Comparison of ENCODE assay signal across 10 mouse cellular contexts in the genomic region with DNA sequence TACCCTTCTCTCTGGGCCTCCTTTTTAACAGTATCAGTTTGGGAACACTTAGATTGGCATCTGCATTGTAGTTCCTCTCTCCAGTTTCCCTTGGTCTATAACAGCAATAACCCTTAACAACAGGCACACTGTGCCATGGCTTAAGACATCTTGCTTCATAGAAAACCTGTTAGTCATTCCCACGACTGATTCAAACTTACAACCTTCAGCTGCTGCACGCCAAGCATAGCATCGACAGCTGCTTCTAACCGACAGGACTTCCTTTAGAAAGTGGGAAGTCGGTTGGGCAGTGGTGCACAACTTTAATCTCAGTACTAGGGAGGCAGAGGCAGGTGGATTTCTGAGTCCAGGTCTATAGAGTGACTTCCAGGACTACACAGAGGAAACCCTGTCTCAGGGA. TPM values are rescaled to one million over a fixed set of nuclear protein-coding genes. Genes with fewer than 3 reads are reported as not detected.
DNase-seq lines count a peak whose midpoint lies in the region; ATAC-seq and TF ChIP-seq lines count a peak whose summit lies in the region.
"Had no signal": no experiment of that assay in that cellular context is flagged by ENCODE, and none has a peak within 500 bp of the region (broad histone marks: within the 10 kb centered on the region; RNA-seq: fewer than 3 reads in every experiment).

No protein-coding gene starts in this region.

- no peak for TF ChIP-seq CTCF in CH12.LX (conservative IDR thresholded peaks at IDR 0.05 in 1 of 2, IDR thresholded peaks at IDR 0.05 in 1 of 2; ENCODE audit: low read depth in 2 of 2, low read length in 2 of 2)

- no peak for TF ChIP-seq EP300 in CH12.LX (IDR thresholded peaks at IDR 0.05; ENCODE audit: low read length)

- in situ Hi-C loops in CH12.LX (cut with MboI; ENCODE audit: low pct_ligation_motif_present, low pct_unique_long_range_greater_than_20kb, low sequenced_read_pairs) = no loop called here

- H3K27ac ChIP-seq in kidney, embryonic 16.5 days (ENCODE audit: low read length) = no peak overlapping the region
- H3K27ac ChIP-seq in CH12.LX (ENCODE audit: insufficient read depth, low read depth) = no peak overlapping the region
- H3K27ac ChIP-seq in liver, embryonic 12.5 days = no peak overlapping the region
- H3K27ac ChIP-seq: kidney, embryonic 15.5 days; neural tube, embryonic 13.5 days had no signal

- peak overlapping the region; percentile 68 for H3K9ac ChIP-seq in kidney, embryonic 16.5 days (replicated peaks; ENCODE audit: low read length)
- H3K9ac ChIP-seq in CH12.LX (ENCODE audit: insufficient read depth, low read depth) = peak overlapping the region; percentile 49; the same call in 1 of the 2 replicates
- peak overlapping the region; percentile 60 for H3K9ac ChIP-seq in liver, embryonic 12.5 days
- H3K9ac ChIP-seq: kidney, embryonic 15.5 days had no signal

- no peak for DNase-seq in kidney, postnatal 14 days
- DNase-seq in 416B (ENCODE audit: low read depth) = peak; percentile 80
- DNase-seq in CH12.LX (ENCODE audit: extremely low read depth) = no peak
- no peak for DNase-seq in cerebellum, postnatal 4 days (ENCODE audit: low spot score in 2 of 2)
- no peak for DNase-seq in right cerebral cortex, postnatal 4 days

- H3K4me3 ChIP-seq in kidney, embryonic 16.5 days (ENCODE audit: low read length) = no peak overlapping the region
- no peak overlapping the region for H3K4me3 ChIP-seq in CH12.LX (replicated peaks in 1 of 3; ENCODE audit: low read depth in 2 of 3, low read length in 2 of 3, poor library complexity in 1 of 3)
- H3K4me3 ChIP-seq in liver, embryonic 12.5 days = no peak overlapping the region
- H3K4me3 ChIP-seq: neural tube, embryonic 13.5 days had no signal

- TF ChIP-seq RAD21 in CH12.LX (IDR thresholded peaks at IDR 0.05; ENCODE audit: low read depth, low read length) = no peak

- 56% methylated on average over 5 of the region's 5 CpGs for WGBS in kidney, embryonic 16.5 days
- WGBS in liver, embryonic 12.5 days (ENCODE audit: insufficient replicate concordance) = 24% methylated on average over 5 of the region's 5 CpGs

- ATAC-seq in kidney, embryonic 16.5 days (ENCODE audit: low FRiP score, low TSS enrichment) = no peak
- no peak for ATAC-seq in liver, embryonic 12.5 days
- ATAC-seq: Patski had no signal

- no peaks in the 10 kb centered on the region for H3K36me3 ChIP-seq in kidney, embryonic 16.5 days (ENCODE audit: insufficient read depth, low read length)
- H3K36me3 ChIP-seq in CH12.LX (replicated peaks in 1 of 2; ENCODE audit: control insufficient read depth in 1 of 2, insufficient read depth in 1 of 2, low read length in 1 of 2) = peaks cover 0 to under 1% of the 10 kb centered on the region in 2 experiments
- no peaks in the 10 kb centered on the region for H3K36me3 ChIP-seq in liver, embryonic 12.5 days
- H3K36me3 ChIP-seq: kidney, embryonic 15.5 days; neural tube, embryonic 13.5 days had no signal

- H3K9me3 ChIP-seq in kidney, embryonic 16.5 days (ENCODE audit: low read length) = no peaks in the 10 kb centered on the region
- H3K9me3 ChIP-seq in CH12.LX (replicated peaks; ENCODE audit: low read length) = no peaks in the 10 kb centered on the region
- H3K9me3 ChIP-seq in liver, embryonic 12.5 days (replicated peaks) = no peaks in the 10 kb centered on the region
- H3K9me3 ChIP-seq: kidney, embryonic 15.5 days; neural tube, embryonic 13.5 days had no signal

- H3K4me1 ChIP-seq in kidney, embryonic 16.5 days (ENCODE audit: insufficient read depth, low read length) = peaks cover 18% of the 10 kb centered on the region
- peaks cover 8 to 33% of the 10 kb centered on the region in 2 experiments for H3K4me1 ChIP-seq in CH12.LX (ENCODE audit: control insufficient read depth in 1 of 2, insufficient read depth in 2 of 2)
- H3K4me1 ChIP-seq in liver, embryonic 12.5 days = peaks cover 36% of the 10 kb centered on the region

- no peaks in the 10 kb centered on the region for H3K27me3 ChIP-seq in kidney, embryonic 16.5 days (ENCODE audit: insufficient read depth, low read length)
- H3K27me3 ChIP-seq in CH12.LX (replicated peaks) = no peaks in the 10 kb centered on the region
- H3K27me3 ChIP-seq in liver, embryonic 12.5 days (replicated peaks) = no peaks in the 10 kb centered on the region
- H3K27me3 ChIP-seq: kidney, embryonic 15.5 days; neural tube, embryonic 13.5 days; Patski had no signal

- TF ChIP-seq POLR2A in CH12.LX (IDR thresholded peaks at IDR 0.05; ENCODE audit: low read depth, low read length) = no peak

- H3K4me2 ChIP-seq in kidney, embryonic 16.5 days (replicated peaks; ENCODE audit: low read depth, low read length) = 0 out of 2 replicates have a peak overlapping the region, but pooled peaks have one; percentile 56
- peak overlapping the region; percentile 57 for H3K4me2 ChIP-seq in CH12.LX (ENCODE audit: insufficient read depth, low read depth, poor library complexity, severe bottlenecking)
- H3K4me2 ChIP-seq in liver, embryonic 12.5 days = peak overlapping the region; percentile 57

- H3K79me2 ChIP-seq in CH12.LX (replicated peaks; ENCODE audit: control insufficient read depth, extremely low read depth, insufficient read depth, poor library complexity, severe bottlenecking) = peaks cover 8% of the 10 kb centered on the region

- dilution Hi-C loops in CH12.LX (cut with MboI; ENCODE audit: extremely low pct_ligation_motif_present, extremely low pct_unique_long_range_greater_than_20kb, low sequenced_read_pairs) = no loop called here

TF ChIP-seq in CH12.LX, 34 proteins besides CTCF, POLR2A, EP300 and RAD21:
- no peak for TF ChIP-seq NRF1 (IDR thresholded peaks at IDR 0.05; ENCODE audit: low read depth, low read length)
- TF ChIP-seq ZKSCAN1 (IDR thresholded peaks at IDR 0.05; ENCODE audit: borderline replicate concordance, low read depth, low read length) = no peak
- TF ChIP-seq TCF12 (IDR thresholded peaks at IDR 0.05; ENCODE audit: low read depth, low read length) = no peak
- TF ChIP-seq E2F4 (IDR thresholded peaks at IDR 0.05; ENCODE audit: insufficient replicate concordance, low read depth, low read length) = no peak
- no peak for TF ChIP-seq MXI1 (IDR thresholded peaks at IDR 0.05; ENCODE audit: low read depth, low read length)
- no peak for TF ChIP-seq CHD2 (IDR thresholded peaks at IDR 0.05; ENCODE audit: low read length)
- TF ChIP-seq SMC3 (IDR thresholded peaks at IDR 0.05; ENCODE audit: low read depth, low read length) = no peak
- TF ChIP-seq ZC3H11A (IDR thresholded peaks at IDR 0.05; ENCODE audit: low read depth, low read length) = no peak
- no peak for TF ChIP-seq MAFK (IDR thresholded peaks at IDR 0.05; ENCODE audit: insufficient replicate concordance, low read length)
- TF ChIP-seq JUND (conservative IDR thresholded peaks at IDR 0.05; ENCODE audit: low read depth, low read length) = no peak
- no peak for TF ChIP-seq TBP (conservative IDR thresholded peaks at IDR 0.05; ENCODE audit: low read depth, low read length)
- no peak for TF ChIP-seq IRF4 (IDR thresholded peaks at IDR 0.05; ENCODE audit: low read depth, low read length)
- TF ChIP-seq MYC (IDR thresholded peaks at IDR 0.05; ENCODE audit: low read depth, low read length) = no peak
- TF ChIP-seq RCOR1 (conservative IDR thresholded peaks at IDR 0.05; ENCODE audit: low read depth, low read length) = no peak
- TF ChIP-seq SIN3A (IDR thresholded peaks at IDR 0.05; ENCODE audit: low read length) = no peak
- no peak for TF ChIP-seq JUN (IDR thresholded peaks at IDR 0.05; ENCODE audit: insufficient read depth, low read depth, low read length)
- no peak for TF ChIP-seq MEF2A (IDR thresholded peaks at IDR 0.05; ENCODE audit: borderline replicate concordance, low read depth, low read length)
- TF ChIP-seq ETS1 (conservative IDR thresholded peaks at IDR 0.05; ENCODE audit: low read depth, low read length) = no peak
TF ChIP-seq in CH12.LX: peak in this region for 0.

RNA-seq across cellular contexts. Expression of gene Men1, which starts 3.6 kb away (rescaled TPM):
- 93.0 and 96.2 TPM in 2 replicates for polyA plus RNA-seq in kidney, embryonic 16.5 days (2015; fragmentation: Nextera tagmentation; extraction: Ambion mirVana)
- 42.9 and 43.0 TPM in 2 replicates for total RNA-seq in CH12.LX (2012; rRNA removed)
- 23.5 and 24.9 TPM in 2 replicates for total RNA-seq in CH12.LX (2014; rRNA removed)
- 50.7 and 67.8 TPM in 2 replicates for polyA plus RNA-seq in CH12.LX (2012; ENCODE audit: insufficient read length, low read depth)
- 48.6 and 49.4 TPM in 2 replicates for polyA plus RNA-seq in liver, embryonic 12.5 days (2016; fragmentation: Nextera tagmentation; extraction: Ambion mirVana)

RNA-seq across cellular contexts. Expression of gene Map4k2, which starts 9.8 kb away (rescaled TPM):
- 25.9 and 28.7 TPM in 2 replicates for polyA plus RNA-seq in kidney, embryonic 16.5 days (2015; fragmentation: Nextera tagmentation; extraction: Ambion mirVana)
- total RNA-seq in CH12.LX (2012; rRNA removed) (77.6 and 95.2 TPM in 2 replicates), CH12.LX (2014; rRNA removed) (55.5 and 56.7 TPM in 2 replicates)
- 119 and 127 TPM in 2 replicates for polyA plus RNA-seq in CH12.LX (2012; ENCODE audit: insufficient read length, low read depth)
- 9.2 and 9.3 TPM in 2 replicates for polyA plus RNA-seq in liver, embryonic 12.5 days (2016; fragmentation: Nextera tagmentation; extraction: Ambion mirVana)

RNA-seq across cellular contexts. Expression of gene Cdc42bpg, which starts 24.9 kb away (rescaled TPM):
- 0.80 and 1.5 TPM in 2 replicates for polyA plus RNA-seq in kidney, embryonic 16.5 days (2015; fragmentation: Nextera tagmentation; extraction: Ambion mirVana)
- total RNA-seq in CH12.LX (2012; rRNA removed) (4.1 and 4.2 TPM in 2 replicates), CH12.LX (2014; rRNA removed) (0.65 and 0.79 TPM in 2 replicates)
- 2.3 and 2.6 TPM in 2 replicates for polyA plus RNA-seq in CH12.LX (2012; ENCODE audit: insufficient read length, low read depth)
- polyA plus RNA-seq in liver, embryonic 12.5 days (2016; fragmentation: Nextera tagmentation; extraction: Ambion mirVana) = 0.20 TPM in 2 replicates

RNA-seq across cellular contexts. Expression of gene Sf1, which starts 32.3 kb away (rescaled TPM):
- 132 and 150 TPM in 2 replicates for polyA plus RNA-seq in kidney, embryonic 16.5 days (2015; fragmentation: Nextera tagmentation; extraction: Ambion mirVana)
- total RNA-seq in CH12.LX (2012; rRNA removed) (70.4 and 83.2 TPM in 2 replicates), CH12.LX (2014; rRNA removed) (54.5 and 64.7 TPM in 2 replicates)
- polyA plus RNA-seq in CH12.LX (2012; ENCODE audit: insufficient read length, low read depth) = 229 and 251 TPM in 2 replicates
- 115 and 119 TPM in 2 replicates for polyA plus RNA-seq in liver, embryonic 12.5 days (2016; fragmentation: Nextera tagmentation; extraction: Ambion mirVana)

RNA-seq across cellular contexts. Expression of gene Pygm, which starts 53.0 kb away (rescaled TPM):
- 36.2 and 38.3 TPM in 2 replicates for polyA plus RNA-seq in kidney, embryonic 16.5 days (2015; fragmentation: Nextera tagmentation; extraction: Ambion mirVana)
- total RNA-seq in CH12.LX (2012; rRNA removed) (0.47 and 0.63 TPM in 2 replicates), CH12.LX (2014; rRNA removed) (0.32 and 0.92 TPM in 2 replicates)
- 1.2 and 2.0 TPM in 2 replicates for polyA plus RNA-seq in CH12.LX (2012; ENCODE audit: insufficient read length, low read depth)
- polyA plus RNA-seq in liver, embryonic 12.5 days (2016; fragmentation: Nextera tagmentation; extraction: Ambion mirVana) = 2.6 and 2.7 TPM in 2 replicates
